Mouse (Mus musculus) leukemia stem cell, adult 10-12 weeks (primary cell): ENCODE results near the gene Bptf. TPM values are rescaled to one million over a fixed set of nuclear protein-coding genes. Genes with fewer than 3 reads are reported as not detected.

Experiments
- polyA plus RNA-seq: library from polyadenylated mRNA; stranded (reverse); fragments of >175 nt; gene quantifications from 2 replicates; pipeline ENCODE4 v1.2.3, GENCODE M21; 2012; ENCODE audit warnings: low replicate concordance

The Bptf gene
- 104 and 317 TPM in 2 replicates for polyA plus RNA-seq

GRCm38 (mm10) chr11:107131749-107132421, at the start of gene Bptf:
Bptf (minus strand) TSS chr11:107132127.

DNA sequence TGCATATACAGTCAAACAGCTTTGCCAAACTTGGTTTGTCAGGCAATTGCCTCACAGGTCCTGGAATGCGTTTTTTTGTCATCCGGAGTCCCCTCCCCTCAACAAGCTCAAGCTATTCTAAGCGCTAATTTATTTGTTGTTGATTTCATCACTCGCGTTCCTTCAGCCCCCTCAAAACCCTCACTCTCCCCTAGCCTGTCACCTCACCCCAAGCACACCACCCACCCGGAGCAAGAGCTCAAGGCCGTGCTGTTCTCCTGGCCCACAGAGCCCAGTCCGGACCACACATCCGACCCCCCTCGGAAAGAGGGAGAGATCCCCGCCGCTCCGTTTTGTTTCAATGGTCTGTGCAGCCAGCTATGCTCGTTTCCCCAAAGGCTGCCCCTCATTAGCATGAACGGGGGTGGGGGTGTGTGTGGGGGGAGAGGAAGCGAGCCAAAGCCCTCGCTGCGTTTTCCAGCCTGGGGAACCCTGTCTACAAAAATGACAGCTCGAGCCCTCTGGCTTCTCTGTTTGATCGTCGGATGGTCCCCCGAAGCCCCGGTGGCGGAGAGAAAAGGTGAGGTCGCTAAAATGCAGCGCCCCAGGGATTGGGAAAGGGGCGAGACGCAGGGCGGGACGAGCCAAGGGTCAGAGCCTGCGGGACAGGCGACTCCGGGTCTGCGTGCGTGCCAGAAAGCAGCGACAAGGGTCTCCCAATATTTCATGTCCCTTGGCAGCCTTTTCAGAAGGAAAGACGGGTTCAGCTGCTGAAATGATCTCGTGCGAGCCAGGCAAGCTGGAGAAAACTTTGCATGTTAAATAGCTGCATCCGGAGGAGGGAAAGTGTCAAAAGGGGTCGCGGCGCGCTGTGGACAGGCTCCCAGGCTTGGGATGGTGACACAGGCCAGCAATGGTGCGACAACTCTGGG, 106.3 kb downstream of the Bptf start, which contains the start of gene 1810010H24Rik:
Gene 1810010H24Rik (plus strand): TSS at position 271 of the 911 bp plus-strand sequence.

DNA sequence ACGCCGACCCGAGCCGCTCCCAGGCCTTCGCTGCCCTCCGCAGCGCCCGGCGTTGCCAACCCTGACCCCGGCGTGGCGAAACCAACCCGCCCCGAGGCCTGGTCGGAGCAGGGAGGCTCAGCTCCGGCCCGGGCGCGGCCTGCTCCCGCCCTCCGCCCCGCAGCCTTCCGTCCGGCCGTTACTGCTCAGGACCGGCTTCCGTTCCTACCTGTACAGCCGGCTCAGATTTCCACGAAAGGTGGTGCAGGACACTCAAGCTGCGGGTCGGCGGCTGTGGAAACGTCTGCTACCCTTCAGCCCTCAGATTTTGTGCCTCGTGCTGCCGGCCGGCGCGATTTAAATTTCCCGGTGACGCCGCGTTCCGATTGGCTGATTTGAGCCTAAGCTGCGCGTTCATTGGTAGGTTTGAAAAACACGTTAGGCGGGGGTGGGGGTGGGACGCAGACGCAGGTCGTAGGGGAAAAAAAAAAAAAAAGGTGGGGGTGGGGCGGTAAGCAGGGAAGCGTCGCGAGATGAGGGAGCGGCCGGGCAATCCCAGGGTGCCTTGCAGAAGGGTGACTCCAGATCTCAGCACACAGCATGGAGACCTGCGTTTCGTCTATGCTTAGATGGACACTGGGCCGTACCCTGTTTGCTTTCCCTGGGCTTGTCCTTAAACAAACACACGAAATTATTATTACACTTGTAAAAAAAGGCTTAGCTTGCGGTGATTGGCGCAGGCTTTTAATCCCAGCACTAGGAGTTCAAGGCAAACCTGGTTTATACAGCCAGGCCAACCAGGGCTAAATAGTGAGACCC, 132.6 kb downstream of the Bptf start, which contains the start of gene Kpna2:
Gene Kpna2 (minus strand): TSS at position 391 of the 798 bp plus-strand sequence.

Other genes with a start within 250 kb of the Bptf start
- gene Smurf2, start 211.4 kb downstream of the Bptf start, polyA plus RNA-seq = 3.5 and 4.0 TPM in 2 replicates
- gene Kpna2, start 132.6 kb downstream of the Bptf start, polyA plus RNA-seq = 7.0 and 18.2 TPM in 2 replicates
- 0.64 TPM in 1 of 2 replicates, not detected in the other for gene 1810010H24Rik, start 106.4 kb downstream of the Bptf start, polyA plus RNA-seq
- gene Nol11, start 57.3 kb upstream of the Bptf start, polyA plus RNA-seq = 0.34 and 1.3 TPM in 2 replicates